Mouse (Mus musculus) lung, postnatal 14 days (tissue): ENCODE results near the gene Aifm3.
"Not testable (repeated sequence)": the region's sequence is repeated elsewhere in the genome, so short reads cannot be mapped to it uniquely, and the experiment has no call there.

Experiments
- DNase-seq: peaks from one replicate; pipeline ENCODE4 v3.0.0; 2021

Aifm3 gene

DNA sequence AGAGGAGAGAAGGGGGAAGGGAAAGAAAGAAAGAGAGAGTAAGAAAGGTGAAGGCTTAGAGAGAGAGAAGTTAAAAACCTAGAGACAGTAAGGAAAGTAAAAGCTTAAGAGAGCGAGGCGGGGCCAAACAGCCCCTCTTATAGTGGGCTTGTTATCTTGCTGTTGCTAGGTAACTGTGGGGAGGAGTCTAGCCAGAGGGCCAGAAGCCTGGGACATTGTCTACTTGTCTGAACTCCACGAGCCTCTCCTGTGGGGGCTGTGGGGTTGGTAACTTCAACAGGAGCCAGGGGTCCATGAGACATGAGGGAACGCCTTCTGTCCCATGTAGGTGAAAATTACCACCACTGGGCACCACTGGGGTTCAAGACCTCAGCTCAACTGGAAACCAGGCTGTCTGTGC, 65.3 kb downstream of the Aifm3 start:
- DNase-seq, result not testable (repeated sequence)

DNA sequence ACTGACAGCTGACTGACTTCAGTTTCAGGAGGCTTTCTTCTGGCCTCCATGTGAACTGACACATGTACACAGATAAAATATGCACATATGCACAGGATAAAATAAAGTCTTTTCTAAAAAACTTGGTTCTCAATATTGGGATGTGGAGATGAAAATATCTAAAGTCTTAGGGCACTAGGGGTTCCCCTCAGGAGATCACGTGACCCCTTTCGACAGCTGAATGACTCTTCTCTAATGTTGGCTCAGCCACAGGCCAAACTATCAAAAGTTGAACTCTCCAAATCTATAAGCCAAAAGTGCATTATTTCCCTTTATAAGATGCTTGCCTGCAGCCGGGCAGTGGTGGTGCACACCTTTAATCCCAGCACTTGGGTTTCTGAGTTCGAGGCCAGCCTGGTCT, 66.8 kb downstream of the Aifm3 start:
- no peak for DNase-seq

GRCm38 (mm10) chr16:17556907-17557306, 67.5 kb downstream of the Aifm3 start:
- no peak for DNase-seq
